Mouse (Mus musculus) spleen, adult 2 months (tissue): ENCODE measurements around the gene Maml3.

Source experiments
- CTCF ChIP-seq: fragments of 200-500 bp; IDR thresholded peaks from 2 replicates; pipeline ENCODE4 v1.5.1; 2011; ENCODE audit warnings: mild to moderate bottlenecking, inconsistent platforms; ENCODE audit not compliant: insufficient read depth, insufficient read length, insufficient replicate concordance; ENCODE audit errors: extremely low read depth
- POLR2A ChIP-seq: fragments of 200-500 bp; IDR thresholded peaks from 2 replicates; pipeline ENCODE4 v1.6.1; 2011; ENCODE audit warnings: low read depth, low read length, inconsistent platforms

- no peak for TF ChIP-seq CTCF
- TF ChIP-seq POLR2A, result no peak
Measured at GRCm38 (mm10) chr3:51923800-51924199, 181.1 kb downstream of the Maml3 start.
